Mouse (Mus musculus): ENCODE results near the gene Mrps12. TPM values are rescaled to one million over a fixed set of nuclear protein-coding genes. Genes with fewer than 3 reads are reported as not detected.

The Mrps12 gene
- polyA plus RNA-seq, 1 experiment from 2014 or later, result 77.7 TPM

GRCm38 (mm10) chr7:28775129-28775528, 33.5 kb upstream of the Mrps12 start:
- H3K36me3 ChIP-seq (replicated peaks), result no peaks in the 10 kb centered on the region
- H3K4me2 ChIP-seq, result no peak overlapping the region
- ATAC-seq (ENCODE audit: insufficient read depth), result no peak
- H3K4me3 ChIP-seq (replicated peaks), result no peak overlapping the region
- H3K27ac ChIP-seq (replicated peaks), result no peak overlapping the region
- H3K27me3 ChIP-seq, result no peaks in the 10 kb centered on the region
- WGBS (ENCODE audit: insufficient replicate concordance), result 75% methylated on average over 7 of the region's 7 CpGs
- H3K9me3 ChIP-seq (replicated peaks), result no peaks in the 10 kb centered on the region
- no peak overlapping the region for H3K9ac ChIP-seq
- peaks cover 16% of the 10 kb centered on the region for H3K4me1 ChIP-seq (replicated peaks)

GRCm38 (mm10) chr7:28774164-28774563, 32.5 kb upstream of the Mrps12 start:
- H3K4me2 ChIP-seq, result no peak overlapping the region
- no peaks in the 10 kb centered on the region for H3K27me3 ChIP-seq
- ATAC-seq (ENCODE audit: insufficient read depth), result no peak
- 73% methylated on average over 12 of the region's 12 CpGs for WGBS (ENCODE audit: insufficient replicate concordance)
- H3K9ac ChIP-seq, result no peak overlapping the region
- H3K36me3 ChIP-seq (replicated peaks), result no peaks in the 10 kb centered on the region
- H3K4me1 ChIP-seq (replicated peaks), result peaks cover 22% of the 10 kb centered on the region
- H3K9me3 ChIP-seq (replicated peaks), result no peaks in the 10 kb centered on the region
- no peak overlapping the region for H3K27ac ChIP-seq (replicated peaks)
- H3K4me3 ChIP-seq (replicated peaks), result no peak overlapping the region

DNA sequence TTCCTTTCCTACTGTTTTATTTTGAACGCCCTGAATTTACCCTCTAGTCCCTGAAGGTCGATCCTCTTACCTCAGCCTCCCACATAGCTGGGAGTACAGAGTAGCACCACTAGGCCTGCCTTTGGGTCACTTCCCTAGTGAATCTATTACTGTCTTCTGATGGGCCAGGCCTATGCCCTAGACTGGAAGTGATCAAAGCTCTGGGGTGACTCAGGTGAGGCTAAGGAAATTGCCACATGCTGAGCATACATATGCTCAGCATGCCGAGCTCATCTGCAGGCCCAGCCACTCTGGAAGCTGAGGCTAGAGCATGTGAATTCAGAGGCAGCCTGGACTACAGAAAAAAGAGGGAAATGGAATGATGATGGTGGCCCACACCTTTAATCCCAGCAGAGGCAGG, 31.5 kb upstream of the Mrps12 start:
- no peak overlapping the region for H3K4me2 ChIP-seq
- H3K9ac ChIP-seq, result no peak overlapping the region
- peaks cover 27% of the 10 kb centered on the region for H3K4me1 ChIP-seq (replicated peaks)
- H3K36me3 ChIP-seq (replicated peaks), result no peaks in the 10 kb centered on the region
- no peak overlapping the region for H3K4me3 ChIP-seq (replicated peaks)
- no peaks in the 10 kb centered on the region for H3K27me3 ChIP-seq
- WGBS (ENCODE audit: insufficient replicate concordance), result 72% methylated on average over 3 of the region's 3 CpGs
- no peak overlapping the region for H3K27ac ChIP-seq (replicated peaks)
- no peaks in the 10 kb centered on the region for H3K9me3 ChIP-seq (replicated peaks)
- no peak for ATAC-seq (ENCODE audit: insufficient read depth)

GRCm38 (mm10) chr7:28771867-28772266, 30.2 kb upstream of the Mrps12 start:
- Histone ChIP-seq H3K27ac (replicated peaks) (no peak overlapping the region), H3K27me3 (no peaks in the 10 kb centered on the region), H3K9me3 (replicated peaks) (no peaks in the 10 kb centered on the region), H3K4me1 (replicated peaks) (peaks cover 39% of the 10 kb centered on the region), H3K36me3 (replicated peaks) (no peaks in the 10 kb centered on the region), H3K9ac (no peak overlapping the region), H3K4me2 (no peak overlapping the region), H3K4me3 (replicated peaks) (no peak overlapping the region)
- no peak for ATAC-seq (ENCODE audit: insufficient read depth)
- WGBS (ENCODE audit: insufficient replicate concordance), result 86% methylated on average over 11 of the region's 11 CpGs

DNA sequence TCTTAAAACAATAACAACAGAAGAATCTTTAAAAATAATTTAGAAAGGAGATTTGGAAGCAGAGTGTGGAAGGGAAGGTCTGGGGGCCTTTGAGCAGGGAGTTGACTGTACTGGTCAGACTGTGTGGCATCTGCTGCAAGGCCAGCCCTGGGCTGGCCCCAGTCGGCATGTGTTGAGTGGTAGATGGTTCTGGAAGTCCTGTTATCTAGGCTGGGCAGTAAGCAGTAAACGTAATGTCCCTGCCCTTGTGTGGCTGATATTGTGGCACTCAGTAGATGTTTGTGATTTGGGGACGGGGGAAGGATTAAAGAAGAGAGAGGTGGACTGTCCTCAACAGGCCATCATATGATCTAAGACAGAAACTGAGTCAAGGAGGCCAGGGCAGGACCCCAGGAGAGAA, 28.7 kb upstream of the Mrps12 start:
- H3K4me1 ChIP-seq (replicated peaks), result peaks cover 49% of the 10 kb centered on the region
- H3K9me3 ChIP-seq (replicated peaks), result no peaks in the 10 kb centered on the region
- H3K9ac ChIP-seq, result no peak overlapping the region
- H3K27me3 ChIP-seq, result no peaks in the 10 kb centered on the region
- H3K4me2 ChIP-seq, result peak overlapping the region; percentile 11; the same call in 1 of the 2 replicates
- no peak overlapping the region for H3K27ac ChIP-seq (replicated peaks)
- no peak for ATAC-seq (ENCODE audit: insufficient read depth)
- no peaks in the 10 kb centered on the region for H3K36me3 ChIP-seq (replicated peaks)
- H3K4me3 ChIP-seq (replicated peaks), result no peak overlapping the region
- 33% methylated on average over 3 of the region's 3 CpGs for WGBS (ENCODE audit: insufficient replicate concordance)

DNA sequence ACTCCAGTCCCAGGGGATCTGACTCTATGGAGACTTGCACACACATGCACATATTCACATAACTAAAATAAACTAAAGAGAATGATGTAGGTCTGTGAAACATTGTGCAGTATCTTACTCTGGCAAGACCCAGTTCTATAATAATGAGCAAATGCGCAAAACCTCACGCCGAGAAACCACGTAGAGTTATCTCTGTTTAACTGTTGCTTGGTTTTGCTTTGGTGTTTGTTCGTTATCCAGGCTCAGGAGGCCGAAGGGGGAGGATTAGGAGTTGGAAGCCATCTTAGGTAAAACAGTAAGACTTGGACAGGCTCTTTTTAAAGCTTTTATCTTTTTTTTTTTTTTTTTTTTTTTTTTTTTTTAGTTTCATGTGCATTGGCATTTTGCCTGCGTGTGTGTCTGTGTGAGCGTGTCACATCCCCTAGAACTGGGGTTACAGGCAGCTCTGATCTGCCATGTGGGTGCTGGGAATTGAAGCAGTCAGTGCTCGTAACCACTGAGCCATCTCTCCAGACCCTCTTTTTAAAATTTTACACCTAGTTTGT, 27.9 kb upstream of the Mrps12 start:
- H3K4me3 ChIP-seq (replicated peaks), result no peak overlapping the region
- H3K27me3 ChIP-seq, result no peaks in the 10 kb centered on the region

DNA sequence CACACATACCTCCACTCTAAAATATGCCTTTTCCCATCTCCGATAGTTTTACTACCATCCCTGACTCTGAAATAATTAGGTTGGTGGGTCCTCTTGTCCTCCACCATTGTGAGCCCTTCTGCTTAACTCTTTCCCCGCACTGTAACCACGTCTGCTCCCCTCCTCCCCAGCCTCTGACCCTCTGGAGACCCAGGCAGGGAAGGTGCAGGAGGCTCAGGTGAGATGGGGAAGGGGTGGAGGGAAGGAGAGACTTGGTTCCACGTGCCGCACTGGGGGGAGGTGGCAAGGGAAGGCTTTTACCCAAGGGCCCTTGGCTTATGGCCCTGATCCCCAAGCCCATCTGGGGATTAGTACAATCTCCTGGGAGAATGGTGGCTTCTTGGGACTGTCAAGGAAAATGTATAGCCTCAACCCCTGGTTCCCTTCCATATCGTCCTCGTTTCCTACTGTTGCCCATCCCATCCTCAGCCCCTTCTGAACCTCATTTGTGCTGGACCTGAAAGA, 25.9 kb upstream of the Mrps12 start, which contains the start of gene Nfkbib:
Gene Nfkbib (minus strand): TSS at position 51 of the 504 bp plus-strand sequence.
- Histone ChIP-seq H3K9ac (peak within 1 kb of the TSS; percentile 80), H3K36me3 (replicated peaks) (peaks cover 4% of the 10 kb centered on the region; the same call in 1 of the 2 replicates), H3K4me1 (replicated peaks) (peaks cover 58% of the 10 kb centered on the region), H3K27me3 (no peaks in the 10 kb centered on the region), H3K4me3 (replicated peaks) (peak within 1 kb of the TSS; percentile 80), H3K27ac (replicated peaks) (peak within 1 kb of the TSS; percentile 58; the same call in 1 of the 2 replicates), H3K4me2 (peak within 1 kb of the TSS; percentile 85), H3K9me3 (replicated peaks) (no peaks in the 10 kb centered on the region)
- no peak for ATAC-seq (ENCODE audit: insufficient read depth)
- 64% methylated on average over 7 of the region's 7 CpGs for WGBS (ENCODE audit: insufficient replicate concordance)

More for the DNA sequence above, 27.9 kb upstream of the Mrps12 start:
- ATAC-seq (ENCODE audit: insufficient read depth), result no peak
- Histone ChIP-seq H3K9me3 (replicated peaks) (no peaks in the 10 kb centered on the region), H3K27ac (replicated peaks) (0 out of 2 replicates have a peak overlapping the region, but pooled peaks have one; percentile 34), H3K9ac (no peak overlapping the region), H3K36me3 (replicated peaks) (no peaks in the 10 kb centered on the region), H3K4me2 (no peak overlapping the region), H3K4me1 (replicated peaks) (peaks cover 57% of the 10 kb centered on the region)
- WGBS (ENCODE audit: insufficient replicate concordance), result 38% methylated on average over 9 of the region's 9 CpGs

DNA sequence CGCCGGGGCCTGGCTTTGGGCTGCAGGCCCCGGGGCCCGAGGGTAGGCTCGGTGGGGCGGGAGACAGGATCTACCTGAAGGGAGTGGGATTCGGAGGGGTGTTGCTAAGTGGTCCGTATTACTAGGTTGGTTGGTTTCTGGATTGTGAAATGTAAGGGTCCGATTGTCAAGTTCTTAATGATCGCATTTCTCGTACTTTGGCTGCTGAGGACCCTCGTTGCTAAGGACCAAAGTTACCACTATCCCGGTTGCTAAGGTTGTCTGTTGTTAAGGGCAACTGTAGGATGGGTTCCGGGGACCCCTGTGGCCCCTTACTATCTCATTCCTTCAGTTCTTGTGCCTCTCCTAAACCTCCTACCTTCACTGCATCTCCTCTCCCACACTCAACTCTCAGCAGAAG, 25.3 kb upstream of the Mrps12 start:
- H3K9me3 ChIP-seq (replicated peaks), result no peaks in the 10 kb centered on the region
- peak overlapping the region; percentile 85 for H3K4me2 ChIP-seq
- WGBS (ENCODE audit: insufficient replicate concordance), result 4% methylated on average over 14 of the region's 14 CpGs
- ATAC-seq (ENCODE audit: insufficient read depth), result no peak
- H3K36me3 ChIP-seq (replicated peaks), result peaks cover 10% of the 10 kb centered on the region
- no peaks in the 10 kb centered on the region for H3K27me3 ChIP-seq
- peak overlapping the region; percentile 80 for H3K4me3 ChIP-seq (replicated peaks)
- peak overlapping the region; percentile 58; the same call in 1 of the 2 replicates for H3K27ac ChIP-seq (replicated peaks)
- H3K4me1 ChIP-seq (replicated peaks), result peaks cover 58% of the 10 kb centered on the region
- peak overlapping the region; percentile 80 for H3K9ac ChIP-seq

- peaks cover 16% of the 10 kb centered on the region for H3K36me3 ChIP-seq (replicated peaks)
- peaks cover 58% of the 10 kb centered on the region for H3K4me1 ChIP-seq (replicated peaks)
- no peaks in the 10 kb centered on the region for H3K9me3 ChIP-seq (replicated peaks)
- peak within 1 kb of the TSS; percentile 80 for H3K9ac ChIP-seq
- WGBS (ENCODE audit: insufficient replicate concordance), result under 1% methylated on average over 45 of the region's 45 CpGs
- peak; percentile 96 for ATAC-seq (ENCODE audit: insufficient read depth)
- peak within 1 kb of the TSS; percentile 80 for H3K4me3 ChIP-seq (replicated peaks)
- peak within 1 kb of the TSS; percentile 59; the same call in 1 of the 2 replicates for H3K27ac ChIP-seq (replicated peaks)
- H3K27me3 ChIP-seq, result no peaks in the 10 kb centered on the region
- peak within 1 kb of the TSS; percentile 85 for H3K4me2 ChIP-seq
These were observed 24.7 kb upstream of the Mrps12 start, which contains the start of gene Sirt2 for GRCm38 (mm10) chr7:28766173-28766879. Gene Sirt2, plus strand, starts transcription at chr7:28766735.

GRCm38 (mm10) chr7:28765211-28765610, 23.6 kb upstream of the Mrps12 start:
- no peak for ATAC-seq (ENCODE audit: insufficient read depth)
- Histone ChIP-seq H3K27ac (replicated peaks) (0 out of 2 replicates have a peak overlapping the region, but pooled peaks have one; percentile 24), H3K9ac (0 out of 2 replicates have a peak overlapping the region, but pooled peaks have one; percentile 72), H3K4me3 (replicated peaks) (peak overlapping the region; percentile 80), H3K27me3 (no peaks in the 10 kb centered on the region), H3K9me3 (replicated peaks) (no peaks in the 10 kb centered on the region), H3K4me1 (replicated peaks) (peaks cover 46% of the 10 kb centered on the region), H3K4me2 (peak overlapping the region; percentile 85), H3K36me3 (replicated peaks) (peaks cover 27% of the 10 kb centered on the region)
- 58% methylated on average over 6 of the region's 6 CpGs for WGBS (ENCODE audit: insufficient replicate concordance)

- Histone ChIP-seq H3K36me3 (replicated peaks) (peaks cover 42% of the 10 kb centered on the region), H3K27me3 (peaks cover 6% of the 10 kb centered on the region; the same call in 1 of the 2 replicates), H3K9me3 (replicated peaks) (no peaks in the 10 kb centered on the region), H3K27ac (replicated peaks) (no peak overlapping the region), H3K4me1 (replicated peaks) (peaks cover 19% of the 10 kb centered on the region), H3K4me3 (replicated peaks) (no peak overlapping the region), H3K9ac (no peak overlapping the region), H3K4me2 (no peak overlapping the region)
- ATAC-seq (ENCODE audit: insufficient read depth), result no peak
- WGBS (ENCODE audit: insufficient replicate concordance), result 88% methylated on average over 9 of the region's 9 CpGs
These were observed 20.3 kb upstream of the Mrps12 start for GRCm38 (mm10) chr7:28761907-28762306.
